Mouse (Mus musculus): ENCODE measurements around the gene Hsd17b2.

DNA sequence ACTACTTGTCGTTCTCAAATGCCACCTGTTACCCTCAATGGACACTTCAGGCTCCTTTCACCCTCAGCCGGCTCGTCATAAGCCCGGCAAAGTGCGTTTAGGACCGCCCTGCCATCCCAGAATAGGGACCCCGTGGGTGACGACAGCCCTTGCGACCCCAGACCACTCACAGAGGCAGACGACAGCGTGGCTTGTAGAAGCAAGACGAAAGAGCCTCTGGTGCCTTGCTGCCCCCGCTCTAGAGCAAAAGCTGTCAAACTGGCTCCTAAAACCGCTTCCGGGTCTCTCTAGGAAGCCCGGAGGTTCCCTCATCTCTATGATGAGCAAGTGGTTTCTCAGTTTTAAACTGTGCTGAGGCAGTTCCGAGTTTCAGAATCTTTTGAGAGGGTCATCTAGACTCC lies 28.3 kb upstream of the Hsd17b2 start, which contains the start of gene Sdr42e1:
- no peak for TF ChIP-seq CTCF (IDR thresholded peaks at IDR 0.05; ENCODE audit: low read depth)
- no peak for TF ChIP-seq EP300 (IDR thresholded peaks at IDR 0.05; ENCODE audit: low read depth)

Data from liver, postnatal 0 days (tissue).